Mouse (Mus musculus): ENCODE measurements at regions not wholly inside any gene's neighbourhood (a gene's known extent, or its start where the extent isn't known, plus 50 kb on each side); places are given as distances from the start of the nearest gene placed in this dataset.

DNA sequence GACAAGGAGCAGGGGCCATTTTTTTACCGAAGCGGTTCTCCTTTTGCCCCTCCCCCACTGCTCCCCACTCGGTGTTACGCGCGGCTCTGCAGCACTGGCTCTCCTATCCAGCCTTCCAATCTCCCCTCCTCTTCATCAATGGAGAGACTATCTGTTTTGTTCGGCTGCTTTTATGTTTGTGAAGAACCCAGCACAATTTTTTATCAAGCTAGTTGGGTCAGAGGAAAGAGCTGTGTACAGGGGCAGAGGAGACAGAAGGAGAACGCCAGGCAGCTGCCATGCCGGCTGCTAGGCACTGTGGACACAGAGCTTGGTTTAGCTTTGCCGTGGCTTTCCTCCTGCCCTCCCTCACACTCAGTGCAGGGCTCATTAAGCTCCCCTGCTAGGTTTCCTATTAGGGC lies 280.3 kb downstream of the Sox11 start:
- no peaks in the 10 kb centered on the region for H3K9me3 ChIP-seq (ENCODE audit: control insufficient read depth, low read length)
- H3K4me3 ChIP-seq (replicated peaks; ENCODE audit: low read length) = peak overlapping the region; percentile 27
- peak overlapping the region; percentile 35 for H3K27ac ChIP-seq (replicated peaks; ENCODE audit: low read depth, low read length)
- peak; percentile 57; the same call in 1 of the 2 replicates for ATAC-seq (ENCODE audit: low FRiP score, low read depth)
- peak overlapping the region; percentile 47 for H3K9ac ChIP-seq (ENCODE audit: low read depth, low read length, severe bottlenecking)
- peak; percentile 58 for DNase-seq (ENCODE audit: low spot score)
- no peaks in the 10 kb centered on the region for H3K27me3 ChIP-seq (ENCODE audit: control insufficient read depth, insufficient read depth, low read length)
- no peaks in the 10 kb centered on the region for H3K36me3 ChIP-seq (ENCODE audit: control insufficient read depth, insufficient read depth, low read length)
- peak overlapping the region; percentile 62 for H3K4me2 ChIP-seq (replicated peaks; ENCODE audit: low read depth, low read length, severe bottlenecking)
- TF ChIP-seq POLR2A (IDR thresholded peaks at IDR 0.05; ENCODE audit: borderline replicate concordance, extremely low read depth, insufficient read depth, insufficient read length) = no peak
- 3% methylated on average over 10 of the region's 10 CpGs for WGBS
- peaks cover 14% of the 10 kb centered on the region for H3K4me1 ChIP-seq (ENCODE audit: control insufficient read depth, insufficient read depth, low read length)

DNA sequence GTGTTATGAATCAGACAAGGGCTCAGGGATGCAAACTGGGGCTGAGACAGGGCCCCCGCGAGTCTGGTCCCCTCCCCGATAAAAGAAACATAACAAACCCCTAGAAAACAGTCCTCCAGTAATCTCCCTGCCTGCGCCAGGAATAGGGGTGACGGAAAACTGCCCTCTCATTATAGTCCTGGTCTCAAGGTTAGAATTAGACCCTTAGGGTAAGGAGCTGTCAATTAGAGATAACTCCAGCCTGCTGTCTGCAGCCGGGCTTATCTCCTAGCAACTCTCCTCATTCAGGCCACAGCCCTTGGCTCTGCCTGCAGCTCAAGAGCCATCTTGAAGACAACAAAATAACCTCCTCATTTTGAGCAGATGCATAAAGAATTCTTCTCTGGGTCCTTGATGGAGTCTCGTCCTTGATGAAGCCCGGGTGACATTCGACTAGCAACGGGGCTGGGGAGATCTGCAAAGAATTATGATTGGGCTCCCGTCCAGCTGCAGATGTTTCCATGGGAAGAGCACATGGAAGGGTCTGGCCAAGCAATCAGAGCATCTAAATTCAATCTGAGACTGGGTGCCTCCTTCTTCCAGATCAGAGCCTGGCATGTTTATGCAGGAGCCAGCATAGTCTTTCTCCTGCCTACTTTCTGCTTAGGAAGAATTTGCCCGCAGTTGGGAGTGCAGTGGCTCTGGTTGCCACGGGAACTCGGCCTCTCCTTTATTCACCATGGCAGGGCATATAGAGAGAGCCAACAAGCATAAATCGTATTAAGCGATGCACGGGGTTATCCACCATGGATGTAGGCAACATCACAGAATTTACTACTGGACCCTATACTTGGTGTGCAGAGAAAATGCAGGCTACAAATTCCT lies 281.2 kb downstream of the Sox11 start:
- ATAC-seq (ENCODE audit: low FRiP score, low read depth) = no peak
- DNase-seq (ENCODE audit: low spot score) = peak; percentile 58
- no peak for TF ChIP-seq POLR2A (IDR thresholded peaks at IDR 0.05; ENCODE audit: borderline replicate concordance, extremely low read depth, insufficient read depth, insufficient read length)
- Histone ChIP-seq H3K4me3 (replicated peaks; ENCODE audit: low read length) (no peak overlapping the region; the same call in 1 of the 2 replicates), H3K9ac (ENCODE audit: low read depth, low read length, severe bottlenecking) (no peak overlapping the region), H3K27ac (replicated peaks; ENCODE audit: low read depth, low read length) (no peak overlapping the region), H3K27me3 (ENCODE audit: control insufficient read depth, insufficient read depth, low read length) (no peaks in the 10 kb centered on the region), H3K9me3 (ENCODE audit: control insufficient read depth, low read length) (no peaks in the 10 kb centered on the region), H3K36me3 (ENCODE audit: control insufficient read depth, insufficient read depth, low read length) (no peaks in the 10 kb centered on the region), H3K4me2 (replicated peaks; ENCODE audit: low read depth, low read length, severe bottlenecking) (peak overlapping the region; percentile 62), H3K4me1 (ENCODE audit: control insufficient read depth, insufficient read depth, low read length) (peaks cover 14% of the 10 kb centered on the region)
- 16% methylated on average over 17 of the region's 17 CpGs for WGBS

DNA sequence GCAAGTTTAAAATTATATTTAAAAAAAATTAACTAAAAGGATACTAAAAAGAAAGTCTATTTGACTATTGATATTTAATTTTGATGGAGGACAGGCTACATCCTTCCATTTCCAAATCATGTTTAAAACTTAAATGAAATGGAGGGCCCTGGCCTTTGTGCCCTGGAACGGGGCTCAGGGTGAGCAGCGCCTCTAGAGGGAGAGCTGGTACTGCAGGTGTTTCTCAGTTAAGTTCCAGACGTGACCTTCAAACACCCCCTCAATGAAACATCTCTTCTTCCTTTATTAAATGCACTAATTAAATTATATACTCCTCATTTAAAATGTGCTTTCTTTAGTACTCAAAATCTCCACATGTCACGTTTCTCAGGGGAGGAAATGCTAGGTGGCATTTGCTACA lies 282.5 kb downstream of the Sox11 start:
- ATAC-seq (ENCODE audit: low FRiP score, low read depth) (no peak), DNase-seq (ENCODE audit: low spot score) (no peak)
- no peak overlapping the region for H3K9ac ChIP-seq (ENCODE audit: low read depth, low read length, severe bottlenecking)
- no peaks in the 10 kb centered on the region for H3K27me3 ChIP-seq (ENCODE audit: control insufficient read depth, insufficient read depth, low read length)
- peaks cover 14% of the 10 kb centered on the region for H3K4me1 ChIP-seq (ENCODE audit: control insufficient read depth, insufficient read depth, low read length)
- no peaks in the 10 kb centered on the region for H3K36me3 ChIP-seq (ENCODE audit: control insufficient read depth, insufficient read depth, low read length)
- no peak overlapping the region for H3K4me2 ChIP-seq (replicated peaks; ENCODE audit: low read depth, low read length, severe bottlenecking)
- H3K27ac ChIP-seq (replicated peaks; ENCODE audit: low read depth, low read length) = no peak overlapping the region
- no peaks in the 10 kb centered on the region for H3K9me3 ChIP-seq (ENCODE audit: control insufficient read depth, low read length)
- no peak overlapping the region for H3K4me3 ChIP-seq (replicated peaks; ENCODE audit: low read length)
- WGBS = 34% methylated on average over 4 of the region's 4 CpGs
- no peak for TF ChIP-seq POLR2A (IDR thresholded peaks at IDR 0.05; ENCODE audit: borderline replicate concordance, extremely low read depth, insufficient read depth, insufficient read length)

DNA sequence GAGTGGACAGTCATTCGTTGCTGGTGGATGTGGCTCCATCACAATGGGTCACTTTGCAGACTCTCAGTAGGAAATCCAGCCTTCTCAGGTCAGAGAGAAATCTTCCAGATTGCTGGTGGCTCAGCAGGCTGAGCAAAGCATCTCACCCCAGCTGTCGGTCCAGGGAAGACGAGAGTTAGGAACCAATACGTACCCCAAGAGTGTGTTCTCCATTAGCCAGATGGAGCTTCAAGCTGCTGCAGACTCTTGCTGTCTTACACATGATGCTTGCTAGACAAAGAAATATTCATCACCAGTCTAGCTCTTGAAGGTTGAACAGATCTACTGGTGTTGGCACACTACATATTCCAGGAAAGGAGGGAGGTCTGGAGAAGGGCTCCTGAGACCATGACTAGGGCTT lies 288.0 kb downstream of the Sox11 start:
- Histone ChIP-seq H3K4me1 (ENCODE audit: control insufficient read depth, insufficient read depth, low read length) (no peaks in the 10 kb centered on the region), H3K27ac (replicated peaks; ENCODE audit: low read depth, low read length) (no peak overlapping the region), H3K4me2 (replicated peaks; ENCODE audit: low read depth, low read length, severe bottlenecking) (no peak overlapping the region), H3K9me3 (ENCODE audit: control insufficient read depth, low read length) (no peaks in the 10 kb centered on the region), H3K9ac (ENCODE audit: low read depth, low read length, severe bottlenecking) (no peak overlapping the region), H3K27me3 (ENCODE audit: control insufficient read depth, insufficient read depth, low read length) (no peaks in the 10 kb centered on the region), H3K4me3 (replicated peaks; ENCODE audit: low read length) (no peak overlapping the region), H3K36me3 (ENCODE audit: control insufficient read depth, insufficient read depth, low read length) (no peaks in the 10 kb centered on the region)
- 94% methylated on average over 4 of the region's 4 CpGs for WGBS
- TF ChIP-seq POLR2A (IDR thresholded peaks at IDR 0.05; ENCODE audit: borderline replicate concordance, extremely low read depth, insufficient read depth, insufficient read length) = no peak
- DNase-seq (ENCODE audit: low spot score) (no peak), ATAC-seq (ENCODE audit: low FRiP score, low read depth) (no peak)

- Histone ChIP-seq H3K4me3 (replicated peaks; ENCODE audit: low read length) (no peak overlapping the region), H3K27ac (replicated peaks; ENCODE audit: low read depth, low read length) (no peak overlapping the region), H3K4me2 (replicated peaks; ENCODE audit: low read depth, low read length, severe bottlenecking) (no peak overlapping the region), H3K36me3 (ENCODE audit: control insufficient read depth, insufficient read depth, low read length) (no peaks in the 10 kb centered on the region), H3K9me3 (ENCODE audit: control insufficient read depth, low read length) (no peaks in the 10 kb centered on the region), H3K9ac (ENCODE audit: low read depth, low read length, severe bottlenecking) (no peak overlapping the region), H3K4me1 (ENCODE audit: control insufficient read depth, insufficient read depth, low read length) (no peaks in the 10 kb centered on the region), H3K27me3 (ENCODE audit: control insufficient read depth, insufficient read depth, low read length) (no peaks in the 10 kb centered on the region)
- WGBS = 70% methylated on average over 2 of the region's 2 CpGs
- ATAC-seq (ENCODE audit: low FRiP score, low read depth) = no peak
- no peak for TF ChIP-seq POLR2A (IDR thresholded peaks at IDR 0.05; ENCODE audit: borderline replicate concordance, extremely low read depth, insufficient read depth, insufficient read length)
- no peak for DNase-seq (ENCODE audit: low spot score)
Observed at GRCm38 (mm10) chr12:27037922-27038321, 304.5 kb downstream of the Sox11 start.
